Mouse (Mus musculus) liver, postnatal 0 days (tissue): Measurements from ENCODE around the gene Tm9sf3. TPM values are rescaled to one million over a fixed set of nuclear protein-coding genes. Genes with fewer than 3 reads are reported as not detected.
"Not testable (repeated sequence)": the region's sequence is repeated elsewhere in the genome, so short reads cannot be mapped to it uniquely, and the experiment has no call there.

Source experiments
- ATAC-seq: fragments of 200-750 bp; cut with Nextera tagmentation; 2 replicates; pipeline ENCODE4 v1.8.0; 2017; ENCODE audit warnings: mild to moderate bottlenecking, moderate library complexity
- DNase-seq: peaks from one replicate; pipeline ENCODE4 v3.0.0-alpha.2; 2016
- H3K27ac ChIP-seq: fragments of 300-500 bp; sonication (generic); 2 replicates; pipeline ENCODE4 v1.5.1; 2014; ENCODE audit warnings: antibody characterized with exemption, moderate library complexity, mild to moderate bottlenecking, low read depth
- H3K27me3 ChIP-seq: fragments of 300-500 bp; sonication (generic); 2 replicates; pipeline ENCODE4 v1.6.1; 2014; ENCODE audit warnings: low read length, control low read depth, mixed read lengths; ENCODE audit not compliant: insufficient read depth
- H3K36me3 ChIP-seq: fragments of 300-500 bp; sonication (generic); replicated peaks from 2 replicates; pipeline ENCODE4 v1.6.1; 2014; ENCODE audit warnings: mild to moderate bottlenecking, control low read depth, low read length, moderate library complexity, mixed read lengths; ENCODE audit not compliant: insufficient read depth
- H3K4me1 ChIP-seq: fragments of 300-500 bp; sonication (generic); 2 replicates; pipeline ENCODE4 v1.6.1; 2014; ENCODE audit warnings: antibody characterized with exemption, mild to moderate bottlenecking, control low read depth; ENCODE audit not compliant: insufficient read depth
- H3K4me2 ChIP-seq: fragments of 300-500 bp; sonication (generic); 2 replicates; pipeline ENCODE4 v1.6.1; 2014; ENCODE audit warnings: low read depth, mild to moderate bottlenecking, low read length, moderate library complexity, mixed read lengths
- H3K4me3 ChIP-seq: fragments of 300-500 bp; sonication (generic); 2 replicates; pipeline ENCODE4 v1.5.1; 2014; ENCODE audit warnings: low read depth, low read length
- H3K9ac ChIP-seq: fragments of 300-500 bp; sonication (generic); replicated peaks from 2 replicates; pipeline ENCODE4 v1.6.1; 2014; ENCODE audit warnings: mild to moderate bottlenecking, moderate library complexity
- H3K9me3 ChIP-seq: fragments of 300-500 bp; sonication (generic); 2 replicates; pipeline ENCODE4 v1.6.1; 2016; ENCODE audit warnings: mild to moderate bottlenecking, control low read depth, low read length, mixed read lengths
- CTCF ChIP-seq: sonication (generic); IDR thresholded peaks from 2 replicates; pipeline ENCODE4 v1.5.1; 2016; ENCODE audit warnings: antibody characterized with exemption, low read depth
- EP300 ChIP-seq: IDR thresholded peaks from 2 replicates; pipeline ENCODE4 v1.6.1; 2016; ENCODE audit warnings: antibody characterized with exemption, low read depth, mild to moderate bottlenecking
- WGBS: fragments of 180-500 bp; shearing (Covaris S2); extraction: QIAGEN DNeasy Blood & Tissue Kit; methylation state at CpG from one replicate; pipeline ENCODE4 v1.1.7; 2014; ENCODE audit not compliant: insufficient replicate concordance; 5-methylcytosine and 5-hydroxymethylcytosine counted together
- polyA plus RNA-seq: library from polyadenylated mRNA; unstranded; fragments of >200 nt; fragmentation: Nextera tagmentation; extraction: Ambion mirVana; gene quantifications from 2 replicates; pipeline ENCODE4 v1.2.1, GENCODE M21; 2015

Tm9sf3 gene
- polyA plus RNA-seq = 45.8 and 49.2 TPM in 2 replicates

GRCm38 (mm10) chr19:41263630-41264295 is at the start of gene Tm9sf3:
Gene Tm9sf3, minus strand, starts transcription at chr19:41263997.
- WGBS = under 1% methylated on average over 60 of the region's 98 CpGs
- no peaks in the 10 kb centered on the region for H3K9me3 ChIP-seq
- peak within 1 kb of the TSS; percentile 90 for H3K9ac ChIP-seq
- peak within 1 kb of the TSS; percentile 80 for H3K4me3 ChIP-seq
- TF ChIP-seq CTCF (no peak), EP300 (no peak)
- H3K27me3 ChIP-seq = no peaks in the 10 kb centered on the region
- peak within 1 kb of the TSS; percentile 96 for H3K4me2 ChIP-seq
- H3K4me1 ChIP-seq = peaks cover 27% of the 10 kb centered on the region
- peak; percentile 93 for DNase-seq
- H3K36me3 ChIP-seq = 0 out of 2 replicates have a peak, but pooled peaks cover 2% of the 10 kb centered on the region
- peak within 1 kb of the TSS; percentile 100 for H3K27ac ChIP-seq
- peak; percentile 90 for ATAC-seq

DNA sequence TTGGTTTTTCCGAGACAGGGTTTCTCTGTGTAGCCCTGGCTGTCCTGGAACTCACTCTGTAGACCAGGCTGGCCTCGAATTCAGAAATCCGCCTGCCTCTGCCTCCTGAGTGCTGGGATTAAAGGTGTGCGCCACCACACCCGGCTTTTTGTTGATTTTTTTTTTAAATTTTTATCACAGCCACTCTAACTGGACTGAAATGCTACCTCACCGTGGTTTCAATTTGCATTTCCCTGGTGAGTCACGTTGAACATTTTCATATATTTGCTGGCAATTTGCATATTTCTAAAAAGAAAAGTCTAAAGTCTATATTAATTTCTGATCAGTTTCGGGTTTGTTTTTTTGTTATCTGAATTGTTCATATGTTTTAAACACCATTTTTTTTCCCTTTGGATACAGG is 48.8 kb upstream of the Tm9sf3 start:
- H3K36me3 ChIP-seq = peaks cover 37% of the 10 kb centered on the region
- DNase-seq, H3K4me1 ChIP-seq, H3K27ac ChIP-seq, H3K9ac ChIP-seq, ATAC-seq, H3K27me3 ChIP-seq, H3K4me2 ChIP-seq, H3K4me3 ChIP-seq, H3K9me3 ChIP-seq: not testable (repeated sequence)
- WGBS = 74% methylated on average over 8 of the region's 8 CpGs

GRCm38 (mm10) chr19:41312027-41312426 is 48.2 kb upstream of the Tm9sf3 start:
- no peak for TF ChIP-seq CTCF
- H3K4me1 ChIP-seq = peaks cover 4% of the 10 kb centered on the region; the same call in 1 of the 2 replicates
- 64% methylated on average over 4 of the region's 4 CpGs for WGBS
- no peak overlapping the region for H3K4me2 ChIP-seq
- no peaks in the 10 kb centered on the region for H3K27me3 ChIP-seq
- no peak overlapping the region for H3K9ac ChIP-seq
- H3K9me3 ChIP-seq = no peaks in the 10 kb centered on the region
- DNase-seq = no peak
- peaks cover 37% of the 10 kb centered on the region for H3K36me3 ChIP-seq
- no peak overlapping the region for H3K27ac ChIP-seq
- ATAC-seq = no peak
- no peak overlapping the region for H3K4me3 ChIP-seq

DNA sequence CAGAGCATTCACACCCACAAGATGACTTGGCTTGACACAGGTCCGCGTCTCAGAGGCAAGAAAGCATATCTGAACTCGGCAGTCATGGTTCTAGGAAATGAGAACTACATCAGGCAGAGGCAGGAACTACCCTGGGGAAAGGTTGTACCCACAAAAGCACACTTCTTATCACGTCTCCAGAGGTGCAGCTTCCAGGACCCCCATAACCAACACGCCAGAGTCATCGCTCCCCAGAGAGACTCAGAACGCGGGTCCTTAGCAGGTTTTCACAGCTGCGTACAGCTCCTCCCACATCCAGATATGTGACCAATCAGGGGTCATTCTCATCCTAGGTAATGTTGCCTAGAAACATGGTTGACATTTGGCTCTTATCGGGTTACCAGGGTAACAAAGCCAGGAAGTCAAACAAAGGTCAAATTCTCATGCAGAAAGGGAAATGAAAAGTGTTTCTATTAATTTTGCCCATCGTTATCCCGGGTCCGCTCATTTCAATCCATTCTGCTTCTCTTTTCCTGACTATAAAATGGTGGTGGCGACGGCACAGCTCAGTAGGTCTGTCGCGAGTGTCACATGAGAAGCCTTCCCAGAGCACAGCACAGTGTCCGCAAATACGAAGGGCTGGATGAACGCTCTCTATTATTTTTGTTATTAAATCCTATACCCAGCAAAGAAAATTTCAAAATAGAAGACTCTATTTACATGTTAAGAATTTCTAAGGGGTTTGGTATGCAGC is 47.3 kb upstream of the Tm9sf3 start:
- ATAC-seq = peak; percentile 87
- Histone ChIP-seq H3K27ac (no peak overlapping the region), H3K36me3 (peaks cover 41% of the 10 kb centered on the region), H3K4me1 (peaks cover 4% of the 10 kb centered on the region; the same call in 1 of the 2 replicates), H3K9me3 (no peaks in the 10 kb centered on the region), H3K27me3 (no peaks in the 10 kb centered on the region), H3K4me2 (peak overlapping the region; percentile 54), H3K9ac (no peak overlapping the region), H3K4me3 (peak overlapping the region; percentile 12; the same call in 1 of the 2 replicates)
- DNase-seq = peak; percentile 36
- TF ChIP-seq CTCF = no peak
- TF ChIP-seq EP300 = peak; percentile 68; the same call in 1 of the 2 replicates
- 33% methylated on average over 20 of the region's 20 CpGs for WGBS

- H3K27ac ChIP-seq = no peak overlapping the region
- DNase-seq (no peak), ATAC-seq (no peak)
- no peaks in the 10 kb centered on the region for H3K4me1 ChIP-seq
- no peaks in the 10 kb centered on the region for H3K9me3 ChIP-seq
- no peak for TF ChIP-seq EP300
- no peak for TF ChIP-seq CTCF
- H3K4me2 ChIP-seq = no peak overlapping the region
- 73% methylated on average over 3 of the region's 3 CpGs for WGBS
- no peaks in the 10 kb centered on the region for H3K27me3 ChIP-seq
- H3K36me3 ChIP-seq = peaks cover 61% of the 10 kb centered on the region
- no peak overlapping the region for H3K4me3 ChIP-seq
- no peak overlapping the region for H3K9ac ChIP-seq
Measured at GRCm38 (mm10) chr19:41303933-41304332, 40.1 kb upstream of the Tm9sf3 start.

DNA sequence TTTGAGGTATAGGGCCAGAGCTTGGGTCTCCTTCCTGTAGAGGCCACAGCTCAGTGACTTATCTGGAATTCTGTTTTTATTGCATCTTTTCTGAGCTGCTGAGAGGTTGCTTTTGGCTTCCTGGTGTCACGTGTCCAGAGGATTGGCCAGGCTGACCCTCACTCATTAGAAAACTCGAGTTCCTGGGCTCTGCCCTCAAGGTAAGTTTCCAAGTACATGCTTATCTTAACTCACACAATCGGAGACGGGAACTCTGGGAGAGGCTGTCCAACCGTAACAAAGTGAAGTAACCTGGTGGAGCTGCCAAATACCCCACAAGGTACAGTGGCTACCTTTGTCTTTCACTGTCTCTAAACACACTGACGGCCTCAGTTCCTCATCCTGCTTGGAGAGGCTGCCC is 39.6 kb upstream of the Tm9sf3 start:
- Histone ChIP-seq H3K4me2 (no peak overlapping the region), H3K36me3 (peaks cover 59% of the 10 kb centered on the region), H3K27me3 (no peaks in the 10 kb centered on the region), H3K4me3 (no peak overlapping the region), H3K9me3 (no peaks in the 10 kb centered on the region), H3K4me1 (no peaks in the 10 kb centered on the region), H3K27ac (no peak overlapping the region), H3K9ac (no peak overlapping the region)
- 66% methylated on average over 6 of the region's 6 CpGs for WGBS
- ATAC-seq (no peak), DNase-seq (no peak)
- TF ChIP-seq CTCF = no peak
- TF ChIP-seq EP300 = no peak
